Mouse (Mus musculus): ENCODE data around the gene Pla2g7.

- no peak for TF ChIP-seq CTCF (IDR thresholded peaks at IDR 0.05; ENCODE audit: low read depth, low read length)
- TF ChIP-seq POLR2A (IDR thresholded peaks at IDR 0.05; ENCODE audit: extremely low read depth, insufficient read depth, low read length) = no peak
Observed at GRCm38 (mm10) chr17:43554516-43555403, 13.1 kb upstream of the Pla2g7 start.
